ENCODE assay signal across 18 mouse cellular contexts in the genomic region with DNA sequence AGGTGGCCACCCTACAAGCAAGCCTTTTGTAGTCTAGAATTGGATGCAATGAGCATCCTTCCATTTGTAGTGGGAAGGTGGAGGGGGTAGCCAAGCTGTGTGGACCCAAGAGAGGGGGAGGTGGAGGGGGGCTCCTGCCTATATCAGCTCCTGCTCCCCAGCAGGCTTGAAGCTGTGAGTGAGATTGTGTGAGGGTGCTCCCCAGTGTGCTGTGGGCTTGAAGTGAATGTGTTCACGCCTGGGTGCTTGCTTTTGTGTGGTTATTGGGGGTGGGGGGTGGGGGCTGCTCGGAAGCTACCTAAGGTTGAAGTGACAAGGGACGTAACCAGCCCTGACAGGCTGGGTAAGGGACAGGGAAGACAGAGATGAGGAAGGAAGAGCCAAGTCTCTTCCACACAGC. TPM values are rescaled to one million over a fixed set of nuclear protein-coding genes. Genes with fewer than 3 reads are reported as not detected.
DNase-seq lines count a peak whose midpoint lies in the region; ATAC-seq and TF ChIP-seq lines count a peak whose summit lies in the region.
"Had no signal": no experiment of that assay in that cellular context is flagged by ENCODE, and none has a peak within 500 bp of the region (broad histone marks: within the 10 kb centered on the region; RNA-seq: fewer than 3 reads in every experiment).

No protein-coding gene starts in this region.

- in situ Hi-C loops in ES-E14 (cut with MboI; ENCODE audit: low sequenced_read_pairs in 2 of 2, unreplicated experiment in 2 of 2), result no loop called here

- peak overlapping the region; percentile 45; the same call in 1 of the 2 replicates for H3K4me3 ChIP-seq in liver, embryonic 16.5 days (ENCODE audit: low read depth, low read length)
- H3K4me3 ChIP-seq in liver, embryonic 11.5 days (ENCODE audit: low read depth, low read length), result no peak overlapping the region
- H3K4me3 ChIP-seq in ES-E14 (ENCODE audit: insufficient read depth in 1 of 2, low read depth in 1 of 2, low read length in 2 of 2, poor library complexity in 1 of 2, severe bottlenecking in 1 of 2), result no peak overlapping the region
- no peak overlapping the region for H3K4me3 ChIP-seq in limb, embryonic 10.5 days
- no peak overlapping the region for H3K4me3 ChIP-seq in intestine, postnatal 0 days (ENCODE audit: low read depth, low read length)
- H3K4me3 ChIP-seq: embryonic facial prominence, embryonic 13.5 days; hindbrain, embryonic 13.5 days; left cerebral cortex, adult 2 months; neural tube, embryonic 12.5 days had no signal

- H3K9me3 ChIP-seq in liver, embryonic 16.5 days (replicated peaks; ENCODE audit: control insufficient read depth, low read length), result no peaks in the 10 kb centered on the region
- H3K9me3 ChIP-seq in liver, embryonic 11.5 days (ENCODE audit: control insufficient read depth, low read length), result no peaks in the 10 kb centered on the region
- no peaks in the 10 kb centered on the region for H3K9me3 ChIP-seq in ES-E14 (ENCODE audit: control insufficient read depth, insufficient read depth, low read depth, low read length)
- H3K9me3 ChIP-seq in limb, embryonic 10.5 days (replicated peaks), result no peaks in the 10 kb centered on the region
- no peaks in the 10 kb centered on the region for H3K9me3 ChIP-seq in intestine, postnatal 0 days (ENCODE audit: control insufficient read depth)
- H3K9me3 ChIP-seq: embryonic facial prominence, embryonic 13.5 days; hindbrain, embryonic 13.5 days; limb, embryonic 12.5 days; neural tube, embryonic 12.5 days; stomach, embryonic 15.5 days had no signal

- TF ChIP-seq CTCF in intestine, postnatal 0 days (IDR thresholded peaks at IDR 0.05; ENCODE audit: low read depth), result no peak

- DNase-seq in liver, embryonic 11.5 days (ENCODE audit: low spot score), result no peak
- no peak for DNase-seq in ES-E14 (ENCODE audit: low read depth, low spot score)
- DNase-seq in limb, embryonic 10.5 days (ENCODE audit: low spot score), result no peak
- peak; percentile 57 for DNase-seq in thymus, postnatal 25 days
- DNase-seq in layer of hippocampus, adult 11-12 months (ENCODE audit: low spot score), result no peak
- DNase-seq: cerebellum, adult 18-20 months; gastrocnemius, postnatal 25 days; kidney, adult 18-20 months; right cerebral cortex, postnatal 4 days had no signal

- ATAC-seq in liver, embryonic 16.5 days (ENCODE audit: low read depth), result no peak
- no peak for ATAC-seq in liver, embryonic 11.5 days (replicated peaks; ENCODE audit: low FRiP score)
- no peak for ATAC-seq in intestine, postnatal 0 days

- peaks cover 45% of the 10 kb centered on the region for H3K27me3 ChIP-seq in liver, embryonic 16.5 days (ENCODE audit: control insufficient read depth, insufficient read depth, low read depth, low read length)
- H3K27me3 ChIP-seq in liver, embryonic 11.5 days (replicated peaks; ENCODE audit: control insufficient read depth, insufficient read depth, low read length), result peaks cover 51% of the 10 kb centered on the region
- H3K27me3 ChIP-seq in limb, embryonic 10.5 days (ENCODE audit: low read depth, poor library complexity, severe bottlenecking), result peaks cover 61% of the 10 kb centered on the region
- H3K27me3 ChIP-seq in intestine, postnatal 0 days (replicated peaks; ENCODE audit: control insufficient read depth, insufficient read depth, low read length), result no peaks in the 10 kb centered on the region

- WGBS in liver, embryonic 16.5 days (ENCODE audit: insufficient replicate concordance), result 33% methylated on average over 3 of the region's 3 CpGs
- 54% methylated on average over 3 of the region's 3 CpGs for WGBS in liver, embryonic 11.5 days
- 63% methylated on average over 3 of the region's 3 CpGs for WGBS in limb, embryonic 10.5 days
- 74% methylated on average over 3 of the region's 3 CpGs for WGBS in intestine, postnatal 0 days

- no peak overlapping the region for H3K9ac ChIP-seq in liver, embryonic 16.5 days (ENCODE audit: low read depth, low read length)
- H3K9ac ChIP-seq in liver, embryonic 11.5 days (ENCODE audit: low read depth, low read length), result no peak overlapping the region
- no peak overlapping the region for H3K9ac ChIP-seq in ES-E14 (ENCODE audit: insufficient read depth, low read depth, low read length, poor library complexity, severe bottlenecking)
- no peak overlapping the region for H3K9ac ChIP-seq in intestine, postnatal 0 days (ENCODE audit: low read depth, low read length)
- H3K9ac ChIP-seq: embryonic facial prominence, embryonic 13.5 days; hindbrain, embryonic 13.5 days; limb, embryonic 12.5 days; lung, embryonic 14.5 days; neural tube, embryonic 12.5 days; stomach, embryonic 15.5 days had no signal

- no peak overlapping the region for H3K4me2 ChIP-seq in liver, embryonic 16.5 days (ENCODE audit: low read depth, low read length)
- no peak overlapping the region for H3K4me2 ChIP-seq in liver, embryonic 11.5 days
- no peak overlapping the region for H3K4me2 ChIP-seq in intestine, postnatal 0 days (replicated peaks; ENCODE audit: low read depth)
- H3K4me2 ChIP-seq: stomach, embryonic 15.5 days had no signal

- no peak overlapping the region for H3K27ac ChIP-seq in liver, embryonic 16.5 days (ENCODE audit: low read length)
- no peak overlapping the region for H3K27ac ChIP-seq in liver, embryonic 11.5 days (ENCODE audit: low read depth, low read length)
- H3K27ac ChIP-seq in ES-E14 (ENCODE audit: insufficient read depth, low read depth, low read length, poor library complexity, severe bottlenecking), result peak overlapping the region; percentile 45; the same call in 1 of the 2 replicates
- peak overlapping the region; percentile 83 for H3K27ac ChIP-seq in limb, embryonic 10.5 days
- no peak overlapping the region for H3K27ac ChIP-seq in intestine, postnatal 0 days (ENCODE audit: low read depth, low read length)
- H3K27ac ChIP-seq: embryonic facial prominence, embryonic 13.5 days; hindbrain, embryonic 13.5 days; left cerebral cortex, adult 2 months; neural tube, embryonic 12.5 days; stomach, embryonic 15.5 days had no signal

- no peaks in the 10 kb centered on the region for H3K36me3 ChIP-seq in liver, embryonic 16.5 days (ENCODE audit: control insufficient read depth, insufficient read depth)
- H3K36me3 ChIP-seq in liver, embryonic 11.5 days (ENCODE audit: control insufficient read depth, insufficient read depth, low read length), result no peaks in the 10 kb centered on the region
- no peaks in the 10 kb centered on the region for H3K36me3 ChIP-seq in ES-E14 (ENCODE audit: control insufficient read depth, insufficient read depth, low read length, poor library complexity, severe bottlenecking)
- no peaks in the 10 kb centered on the region for H3K36me3 ChIP-seq in limb, embryonic 10.5 days
- H3K36me3 ChIP-seq in intestine, postnatal 0 days (ENCODE audit: control insufficient read depth, insufficient read depth), result no peaks in the 10 kb centered on the region
- H3K36me3 ChIP-seq: embryonic facial prominence, embryonic 13.5 days; hindbrain, embryonic 13.5 days; limb, embryonic 12.5 days; neural tube, embryonic 12.5 days; stomach, embryonic 15.5 days had no signal

- H3K4me1 ChIP-seq in liver, embryonic 16.5 days (ENCODE audit: control insufficient read depth, low read depth, low read length), result peaks cover 5% of the 10 kb centered on the region
- H3K4me1 ChIP-seq in liver, embryonic 11.5 days (replicated peaks; ENCODE audit: control insufficient read depth, insufficient read depth, low read length), result peaks cover 16% of the 10 kb centered on the region
- H3K4me1 ChIP-seq in ES-E14 (ENCODE audit: control insufficient read depth in 2 of 2, insufficient read depth in 2 of 2, low read length in 2 of 2, poor library complexity in 1 of 2), result peaks cover 19 to 60% of the 10 kb centered on the region in 2 experiments
- peaks cover 50% of the 10 kb centered on the region for H3K4me1 ChIP-seq in limb, embryonic 10.5 days
- 0 out of 2 replicates have a peak, but pooled peaks cover 2% of the 10 kb centered on the region for H3K4me1 ChIP-seq in intestine, postnatal 0 days (replicated peaks; ENCODE audit: control insufficient read depth, insufficient read depth, low read length)

TF ChIP-seq in ES-E14, 5 proteins besides CTCF, POLR2A, EP300 and RAD21:
- TF ChIP-seq ZNF384 (IDR thresholded peaks at IDR 0.05; ENCODE audit: low read depth, low read length) (no peak), HCFC1 (IDR thresholded peaks at IDR 0.05; ENCODE audit: borderline replicate concordance, insufficient read depth, low read length) (no peak), MAFK (IDR thresholded peaks at IDR 0.05; ENCODE audit: insufficient read depth, low read depth, low read length) (no peak), ZC3H11A (IDR thresholded peaks at IDR 0.05; ENCODE audit: borderline replicate concordance, low read depth, low read length) (no peak), CHD2 (IDR thresholded peaks at IDR 0.05; ENCODE audit: low read depth, low read length) (no peak)

RNA-seq across cellular contexts. Expression of a gene that starts 1.9 kb away (rescaled TPM):
- 2.4 and 3.2 TPM in 2 replicates for polyA plus RNA-seq in liver, embryonic 16.5 days (2015; fragmentation: Nextera tagmentation; extraction: Ambion mirVana)
- 0.23 and 0.73 TPM in 2 replicates for polyA plus RNA-seq in liver, embryonic 11.5 days (2014; fragmentation: Nextera tagmentation; extraction: Ambion mirVana)
- 1.3 and 1.8 TPM in 2 replicates for total RNA-seq in ES-E14 (2012; rRNA removed)
- polyA plus RNA-seq in limb, embryonic 10.5 days (2016; fragmentation: Nextera tagmentation; extraction: Ambion mirVana), result 0.19 and 0.33 TPM in 2 replicates
- 2.0 and 2.4 TPM in 2 replicates for polyA plus RNA-seq in intestine, postnatal 0 days (2015; fragmentation: Nextera tagmentation; extraction: Ambion mirVana)
- polyA plus RNA-seq: hindbrain, embryonic 13.5 days had no signal

RNA-seq across cellular contexts. Expression of a gene that starts 35.3 kb away (rescaled TPM):
- polyA plus RNA-seq in liver, embryonic 16.5 days (2015; fragmentation: Nextera tagmentation; extraction: Ambion mirVana), result 0.70 and 1.6 TPM in 2 replicates
- polyA plus RNA-seq in liver, embryonic 11.5 days (2014; fragmentation: Nextera tagmentation; extraction: Ambion mirVana), result 5.1 and 6.1 TPM in 2 replicates
- total RNA-seq in ES-E14 (2012; rRNA removed), result 61.8 and 88.9 TPM in 2 replicates
- polyA plus RNA-seq in limb, embryonic 10.5 days (2016; fragmentation: Nextera tagmentation; extraction: Ambion mirVana), result 13.0 and 13.8 TPM in 2 replicates
- polyA plus RNA-seq in intestine, postnatal 0 days (2015; fragmentation: Nextera tagmentation; extraction: Ambion mirVana), result 2.4 and 3.1 TPM in 2 replicates

RNA-seq across cellular contexts. Expression of a gene that starts 53.4 kb away (rescaled TPM):
- polyA plus RNA-seq in liver, embryonic 16.5 days (2015; fragmentation: Nextera tagmentation; extraction: Ambion mirVana), result 24.6 and 27.7 TPM in 2 replicates
- 27.8 and 32.2 TPM in 2 replicates for polyA plus RNA-seq in liver, embryonic 11.5 days (2014; fragmentation: Nextera tagmentation; extraction: Ambion mirVana)
- 12.5 and 14.9 TPM in 2 replicates for total RNA-seq in ES-E14 (2012; rRNA removed)
- polyA plus RNA-seq in limb, embryonic 10.5 days (2016; fragmentation: Nextera tagmentation; extraction: Ambion mirVana), result 25.7 and 27.9 TPM in 2 replicates
- polyA plus RNA-seq in intestine, postnatal 0 days (2015; fragmentation: Nextera tagmentation; extraction: Ambion mirVana), result 46.5 and 58.8 TPM in 2 replicates

Comparison
In these comparisons a context has a peak if more than half of its experiments do, and no peak if none do; other contexts are left out.
1. H3K27ac ChIP-seq: peak in ES-E14 (single experiment) and limb, embryonic 10.5 days (single experiment); none in liver, embryonic 16.5 days (single experiment), liver, embryonic 11.5 days (single experiment) and intestine, postnatal 0 days (single experiment).